Mouse (Mus musculus) liver, adult 2 months (tissue): Measurements from ENCODE around the gene Nkiras1. TPM values are rescaled to one million over a fixed set of nuclear protein-coding genes. Genes with fewer than 3 reads are reported as not detected.
"Not testable (repeated sequence)": the region's sequence is repeated elsewhere in the genome, so short reads cannot be mapped to it uniquely, and the experiment has no call there.

ENCODE experiments used
- DNase-seq: peaks from one replicate; pipeline ENCODE4 v3.0.0-alpha.2; 2011; ENCODE audit warnings: low read depth, low spot score; ENCODE audit errors: extremely low read depth
- H3K27ac ChIP-seq: fragments of 200-500 bp; replicated peaks from 2 replicates; pipeline ENCODE4 v1.5.1; 2012; ENCODE audit warnings: low read depth, mild to moderate bottlenecking, control low read depth, inconsistent platforms, low read length; ENCODE audit not compliant: insufficient read depth
- H3K27me3 ChIP-seq: fragments of 200-500 bp; 2 replicates; pipeline ENCODE4 v1.6.1; 2012; ENCODE audit warnings: mild to moderate bottlenecking, moderate library complexity, low read length, inconsistent platforms; ENCODE audit not compliant: control insufficient read depth, insufficient read depth
- H3K36me3 ChIP-seq: fragments of 200-500 bp; 2 replicates; pipeline ENCODE4 v1.6.1; 2012; ENCODE audit warnings: low read length, inconsistent platforms; ENCODE audit not compliant: control insufficient read depth, insufficient read depth
- H3K4me1 ChIP-seq: fragments of 200-500 bp; 2 replicates; pipeline ENCODE4 v1.6.1; 2011; ENCODE audit warnings: low read length; ENCODE audit not compliant: control insufficient read depth, insufficient read depth
- H3K4me3 ChIP-seq: fragments of 200-500 bp; 2 replicates; pipeline ENCODE4 v1.5.1; 2011; ENCODE audit warnings: low read depth, mild to moderate bottlenecking, control low read depth, low read length, moderate library complexity; ENCODE audit not compliant: insufficient read depth
- H3K79me2 ChIP-seq: fragments of 200-500 bp; 2 replicates; pipeline ENCODE4 v1.6.1; 2012; ENCODE audit warnings: inconsistent platforms, mild to moderate bottlenecking, low read length, moderate library complexity; ENCODE audit not compliant: control insufficient read depth, insufficient read depth
- H3K9ac ChIP-seq: fragments of 200-500 bp; 2 replicates; pipeline ENCODE4 v1.6.1; 2012; ENCODE audit warnings: low read depth, mild to moderate bottlenecking, control low read depth, inconsistent platforms, low read length
- CTCF ChIP-seq: fragments of 200-500 bp; IDR thresholded peaks from 2 replicates; pipeline ENCODE4 v1.5.1; 2011; ENCODE audit warnings: low read depth, low read length, control low read depth
- POLR2A ChIP-seq: fragments of 200-500 bp; IDR thresholded peaks from 2 replicates; pipeline ENCODE4 v1.6.1; 2011; ENCODE audit warnings: low read length, control low read depth; ENCODE audit not compliant: insufficient read depth; ENCODE audit errors: extremely low read depth
- WGBS: fragments of 180-500 bp; shearing (Covaris S2); methylation state at CpG from one replicate; pipeline ENCODE4 v1.1.7; 2018; 5-methylcytosine and 5-hydroxymethylcytosine counted together
- polyA plus RNA-seq: library from polyadenylated mRNA; depleted of rRNA; stranded (reverse); fragments of >200 nt; gene quantifications from 2 replicates; pipeline ENCODE4 v1.2.3, GENCODE M21; 2012; rRNA removed
- total RNA-seq: library from RNA; depleted of rRNA; stranded (reverse); fragments of >200 nt; gene quantifications from 2 replicates; pipeline ENCODE4 v1.2.3, GENCODE M21; 2014; rRNA removed

The Nkiras1 gene
- total RNA-seq (13.4 and 16.8 TPM in 2 replicates), polyA plus RNA-seq (6.4 and 7.5 TPM in 2 replicates)

DNA sequence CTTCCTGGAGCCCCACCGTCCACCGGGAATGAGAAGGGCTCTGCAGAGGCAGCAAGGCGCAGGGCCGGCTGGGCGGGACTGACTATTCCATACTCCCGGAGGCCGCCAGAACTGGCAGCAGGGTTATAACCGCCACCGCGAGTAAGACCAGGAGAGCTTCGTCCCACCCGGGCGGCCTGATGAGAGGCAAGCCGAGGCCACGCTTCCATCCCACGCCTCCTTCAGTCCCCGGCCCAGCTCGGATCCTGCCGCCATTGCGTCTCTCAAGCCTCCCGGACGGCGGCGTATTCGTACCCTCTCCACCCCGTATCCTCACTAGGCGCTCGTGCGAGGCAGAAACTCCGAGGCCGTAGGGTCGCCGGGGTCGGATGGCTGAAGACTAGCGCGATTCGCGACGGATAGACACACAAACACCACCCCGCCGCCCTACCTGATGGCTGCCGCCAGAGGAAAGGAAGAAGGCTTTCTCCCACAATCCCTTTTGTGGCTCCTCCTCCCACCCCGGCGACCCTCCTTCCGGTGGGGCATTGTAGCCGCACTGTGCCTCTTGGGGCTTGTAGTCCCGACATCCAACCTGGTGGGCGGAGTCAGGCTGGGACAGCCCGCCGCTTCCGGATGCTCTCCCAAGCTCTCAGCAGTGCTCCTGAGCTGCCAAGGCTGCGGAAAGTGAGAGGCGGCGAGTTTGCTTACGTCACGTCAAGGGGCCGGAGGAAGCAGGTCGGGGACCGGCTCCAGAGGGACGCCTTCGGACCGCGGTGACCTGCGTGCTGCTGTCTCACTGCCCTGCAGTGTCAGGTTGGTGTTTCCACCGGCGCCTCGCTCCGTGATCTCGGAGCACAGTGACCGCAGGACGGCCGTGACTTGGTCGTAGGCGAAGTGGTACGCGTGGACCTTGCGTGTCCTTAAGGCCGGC is at the start of gene Nkiras1, which contains the start of gene Rpl15:
Gene Nkiras1 (plus strand): TSS at position 608 of the 913 bp plus-strand sequence.
Gene Rpl15 (minus strand): TSS at position 863 of the 913 bp plus-strand sequence.
- peak; percentile 83 for TF ChIP-seq POLR2A
- TF ChIP-seq CTCF: no peak; the same call in 1 of the 2 replicates
- peak within 1 kb of the TSS; percentile 86 for H3K27ac ChIP-seq
- peaks cover 9% of the 10 kb centered on the region for H3K79me2 ChIP-seq
- H3K27me3 ChIP-seq: no peaks in the 10 kb centered on the region
- H3K9ac ChIP-seq: peak within 1 kb of the TSS; percentile 89
- peaks cover 6% of the 10 kb centered on the region for H3K4me1 ChIP-seq
- under 1% methylated on average over 78 of the region's 78 CpGs for WGBS
- peaks cover 16% of the 10 kb centered on the region for H3K36me3 ChIP-seq
- DNase-seq: peak; percentile 99
- peak within 1 kb of the TSS; percentile 90 for H3K4me3 ChIP-seq

DNA sequence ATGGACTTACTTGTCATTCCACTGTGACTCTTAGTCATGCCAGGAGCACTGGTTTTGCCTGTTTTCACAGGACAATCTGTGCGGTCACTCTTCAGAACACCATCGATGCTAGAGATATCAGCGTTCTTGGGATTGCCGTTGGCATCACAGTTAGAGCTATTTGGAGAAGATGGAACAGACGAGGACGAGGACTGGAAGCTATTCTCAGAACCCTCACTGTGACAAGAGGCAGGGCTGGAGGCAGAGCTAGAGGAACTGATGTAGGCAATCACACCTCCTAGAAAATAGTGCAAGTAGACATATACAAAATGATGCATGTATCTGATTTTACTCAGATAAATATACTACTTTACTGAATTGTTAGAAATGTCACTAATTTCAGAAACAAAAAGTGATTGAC is 49.0 kb upstream of the Nkiras1 start:
- peaks cover 27% of the 10 kb centered on the region for H3K79me2 ChIP-seq
- H3K27me3 ChIP-seq: no peaks in the 10 kb centered on the region
- H3K4me3 ChIP-seq: no peak overlapping the region
- peaks cover 2% of the 10 kb centered on the region; the same call in 1 of the 2 replicates for H3K4me1 ChIP-seq
- no peak overlapping the region for H3K27ac ChIP-seq
- H3K9ac ChIP-seq: no peak overlapping the region
- peaks cover 24% of the 10 kb centered on the region for H3K36me3 ChIP-seq
- no peak for DNase-seq
- WGBS: 98% methylated on average over 6 of the region's 6 CpGs
- TF ChIP-seq CTCF (no peak), POLR2A (no peak)

DNA sequence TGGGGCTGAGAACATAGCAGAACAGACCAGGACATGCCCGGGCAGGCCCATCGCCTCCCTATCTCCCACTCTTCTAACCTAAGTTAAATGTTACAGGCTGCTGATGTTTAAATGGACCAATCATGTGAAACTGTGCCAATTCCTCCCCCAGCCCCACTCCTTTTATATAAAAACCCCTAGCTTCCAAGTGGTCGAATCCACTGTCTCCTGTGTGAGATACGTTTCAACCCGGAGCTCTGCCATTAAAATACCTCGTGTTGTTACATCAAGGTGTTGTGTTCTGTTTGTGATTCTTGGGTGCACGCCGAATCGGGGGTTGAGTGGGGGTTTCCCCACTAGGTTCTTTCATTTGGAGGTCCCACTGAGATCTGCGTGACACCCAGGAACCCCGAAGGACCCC is 45.5 kb upstream of the Nkiras1 start:
- H3K4me1 ChIP-seq, H3K27me3 ChIP-seq, H3K9ac ChIP-seq, DNase-seq, H3K4me3 ChIP-seq, H3K36me3 ChIP-seq, H3K27ac ChIP-seq: not testable (repeated sequence)
- peaks cover 35% of the 10 kb centered on the region for H3K79me2 ChIP-seq
- WGBS: 97% methylated on average over 11 of the region's 11 CpGs

DNA sequence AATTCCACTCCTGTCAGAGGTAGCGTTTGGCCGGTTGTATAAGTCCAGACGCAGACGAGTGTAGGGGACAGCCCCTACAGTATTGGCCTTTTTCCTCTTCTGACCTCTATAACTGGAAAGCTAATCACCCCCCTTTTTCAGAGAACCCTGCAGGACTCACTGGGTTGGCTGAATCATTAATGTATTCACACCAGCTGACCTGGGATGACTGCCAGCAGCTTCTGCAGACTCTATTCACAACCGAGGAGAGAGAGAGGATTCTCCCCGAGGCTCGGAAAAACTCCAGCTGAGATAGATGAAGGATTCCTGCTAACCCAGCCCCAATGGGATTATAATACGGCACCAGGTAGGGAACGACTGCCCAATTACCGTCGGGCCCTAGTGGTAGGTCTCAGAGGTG is 44.8 kb upstream of the Nkiras1 start:
- H3K27me3 ChIP-seq, H3K27ac ChIP-seq, H3K36me3 ChIP-seq, DNase-seq, H3K4me3 ChIP-seq, H3K9ac ChIP-seq, H3K4me1 ChIP-seq: not testable (repeated sequence)
- peaks cover 41% of the 10 kb centered on the region for H3K79me2 ChIP-seq
- WGBS: 73% methylated on average over 11 of the region's 11 CpGs

DNA sequence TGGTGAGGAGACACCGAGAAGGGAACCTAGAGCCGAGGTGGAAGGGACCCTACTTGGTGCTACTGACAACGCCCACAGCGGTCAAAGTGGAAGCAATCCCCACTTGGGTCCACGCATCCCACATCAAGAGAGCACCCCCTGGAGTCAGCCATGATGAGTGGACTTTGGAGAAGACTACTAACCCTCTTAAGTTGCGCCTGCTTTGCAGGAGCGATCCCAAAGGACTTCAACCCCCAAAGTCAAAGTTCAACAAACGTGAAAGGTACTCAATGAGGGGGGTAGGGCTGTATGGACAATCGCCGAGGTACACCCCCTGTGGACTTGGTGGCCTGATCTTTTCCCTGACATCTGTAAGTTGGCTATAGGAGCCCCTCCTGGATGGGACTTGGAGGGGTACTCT is 41.2 kb upstream of the Nkiras1 start:
- not testable (repeated sequence) for H3K4me3 ChIP-seq, H3K27me3 ChIP-seq, H3K27ac ChIP-seq, H3K36me3 ChIP-seq, H3K9ac ChIP-seq
- H3K79me2 ChIP-seq: peaks cover 39% of the 10 kb centered on the region
- WGBS: 75% methylated on average over 10 of the region's 10 CpGs
- H3K4me1 ChIP-seq: peaks cover 18% of the 10 kb centered on the region
- peak; percentile 62 for DNase-seq

DNA sequence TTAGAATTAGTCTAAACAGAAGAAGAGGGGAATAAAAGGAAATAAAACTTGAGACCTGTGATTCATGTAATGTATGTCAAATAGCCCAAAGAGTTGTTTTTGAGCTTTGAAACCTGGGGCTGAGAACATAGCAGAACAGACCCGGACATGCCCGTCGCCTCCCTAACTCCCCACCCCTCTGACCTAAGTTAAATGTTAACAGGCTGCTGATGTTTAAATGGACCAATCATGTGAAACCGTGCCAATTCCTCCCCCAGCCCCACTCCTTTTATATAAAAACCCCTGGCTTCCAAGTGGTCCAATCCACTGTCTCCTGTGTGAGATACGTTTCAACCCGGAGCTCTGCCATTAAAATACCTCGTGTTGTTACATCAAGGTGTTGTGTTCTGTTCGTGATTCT is 39.1 kb upstream of the Nkiras1 start:
- H3K79me2 ChIP-seq: peaks cover 42% of the 10 kb centered on the region
- H3K9ac ChIP-seq, H3K4me3 ChIP-seq, H3K27me3 ChIP-seq, H3K36me3 ChIP-seq, H3K27ac ChIP-seq: not testable (repeated sequence)
- peaks cover 27% of the 10 kb centered on the region for H3K4me1 ChIP-seq
- peak; percentile 55 for DNase-seq
- 65% methylated on average over 8 of the region's 8 CpGs for whole genome bisulfite sequencing
